Mouse (Mus musculus): ENCODE measurements around the gene Parn. TPM values are rescaled to one million over a fixed set of nuclear protein-coding genes. Genes with fewer than 3 reads are reported as not detected.

Gene Parn
- 29.1 and 35.1 TPM in 2 replicates for polyA plus RNA-seq (2014; fragmentation: Nextera tagmentation; extraction: Ambion mirVana)

DNA sequence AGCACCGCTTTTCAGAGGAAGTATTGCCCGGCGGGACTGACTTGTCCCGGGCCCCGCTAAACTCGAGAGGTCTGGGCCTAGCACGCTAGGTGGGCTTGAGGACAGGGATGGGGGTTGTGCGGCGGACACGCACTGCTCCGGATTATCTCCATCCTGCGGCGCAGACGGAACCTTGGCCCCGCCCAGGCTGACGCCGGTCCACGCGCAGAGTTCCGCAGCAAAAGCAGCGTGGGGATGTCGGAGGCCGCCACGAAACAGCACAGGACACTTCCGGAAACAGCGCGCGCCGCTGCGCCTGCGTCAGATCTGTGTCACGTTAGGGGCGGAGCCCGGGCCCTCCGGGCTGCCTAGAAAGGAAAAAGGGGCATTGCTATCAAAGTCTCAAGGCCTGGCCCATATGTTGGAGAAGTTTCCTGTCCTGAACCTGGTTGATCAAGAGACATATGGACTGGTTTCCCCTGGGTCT lies at the start of gene Parn:
Parn (minus strand) TSS at position 293 of the 466 bp plus-strand sequence.
- peak within 1 kb of the TSS; percentile 67 for H3K4me3 ChIP-seq (ENCODE audit: low read depth, low read length)
- WGBS, result under 1% methylated on average over 32 of the region's 35 CpGs
- peak within 1 kb of the TSS; percentile 78 for H3K9ac ChIP-seq (replicated peaks; ENCODE audit: low read depth, low read length)
- no peaks in the 10 kb centered on the region; the same call in 1 of the 2 replicates for H3K36me3 ChIP-seq (ENCODE audit: control insufficient read depth, insufficient read depth, low read length)
- no peaks in the 10 kb centered on the region for H3K9me3 ChIP-seq (ENCODE audit: control insufficient read depth, low read length)
- peak within 1 kb of the TSS; percentile 87 for H3K4me2 ChIP-seq (ENCODE audit: low read depth, low read length)
- ATAC-seq (ENCODE audit: low read depth), result peak; percentile 94
- no peaks in the 10 kb centered on the region for H3K27me3 ChIP-seq (ENCODE audit: control insufficient read depth, insufficient read depth, low read length)
- peak within 1 kb of the TSS; percentile 76 for H3K27ac ChIP-seq (ENCODE audit: low read depth, low read length)
- peaks cover 12% of the 10 kb centered on the region for H3K4me1 ChIP-seq (ENCODE audit: control insufficient read depth, insufficient read depth, low read length)

DNA sequence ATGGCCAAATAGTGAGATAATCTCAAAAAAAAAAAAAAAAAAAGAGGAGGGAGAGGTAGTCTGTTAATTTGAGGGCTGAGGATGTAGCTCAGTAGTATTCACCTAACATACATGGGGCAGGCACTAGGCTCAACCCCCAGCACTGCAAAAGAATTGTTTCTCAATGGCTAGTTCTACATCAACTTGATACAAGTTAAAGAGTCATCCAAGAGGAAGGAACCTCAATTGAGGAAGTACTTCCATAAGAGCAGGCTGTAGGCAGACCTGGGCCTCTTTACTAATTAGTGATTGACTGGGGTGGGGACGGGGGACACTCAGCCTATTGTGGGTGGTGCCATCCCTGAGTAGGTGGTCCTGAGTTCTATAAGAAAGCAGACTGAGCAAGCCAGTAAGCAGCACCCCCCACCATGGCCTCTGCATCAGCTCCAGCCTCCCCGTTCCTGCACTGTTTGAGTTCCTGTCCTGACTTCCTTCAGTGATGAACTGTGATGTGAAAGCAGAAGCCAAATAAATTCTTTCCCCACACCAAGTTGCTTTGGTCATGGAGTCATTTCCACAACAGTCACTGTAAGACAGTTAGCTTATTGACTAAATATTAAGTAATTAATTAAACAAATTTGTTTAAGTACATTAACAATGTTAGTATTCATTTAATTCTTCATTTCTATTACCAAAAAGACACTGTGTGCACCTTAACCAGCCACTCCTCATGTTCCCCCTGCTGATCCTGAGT lies 49.0 kb upstream of the Parn start:
- no peak overlapping the region for H3K4me2 ChIP-seq (ENCODE audit: low read depth, low read length)
- H3K27me3 ChIP-seq (ENCODE audit: control insufficient read depth, insufficient read depth, low read length), result no peaks in the 10 kb centered on the region
- no peak overlapping the region for H3K9ac ChIP-seq (replicated peaks; ENCODE audit: low read depth, low read length)
- no peaks in the 10 kb centered on the region for H3K36me3 ChIP-seq (ENCODE audit: control insufficient read depth, insufficient read depth, low read length)
- H3K4me3 ChIP-seq (ENCODE audit: low read depth, low read length), result no peak overlapping the region
- 87% methylated on average over 2 of the region's 2 CpGs for WGBS
- no peak overlapping the region for H3K27ac ChIP-seq (ENCODE audit: low read depth, low read length)
- no peaks in the 10 kb centered on the region for H3K4me1 ChIP-seq (ENCODE audit: control insufficient read depth, insufficient read depth, low read length)
- no peak for ATAC-seq (ENCODE audit: low read depth)
- no peaks in the 10 kb centered on the region for H3K9me3 ChIP-seq (ENCODE audit: control insufficient read depth, low read length)

DNA sequence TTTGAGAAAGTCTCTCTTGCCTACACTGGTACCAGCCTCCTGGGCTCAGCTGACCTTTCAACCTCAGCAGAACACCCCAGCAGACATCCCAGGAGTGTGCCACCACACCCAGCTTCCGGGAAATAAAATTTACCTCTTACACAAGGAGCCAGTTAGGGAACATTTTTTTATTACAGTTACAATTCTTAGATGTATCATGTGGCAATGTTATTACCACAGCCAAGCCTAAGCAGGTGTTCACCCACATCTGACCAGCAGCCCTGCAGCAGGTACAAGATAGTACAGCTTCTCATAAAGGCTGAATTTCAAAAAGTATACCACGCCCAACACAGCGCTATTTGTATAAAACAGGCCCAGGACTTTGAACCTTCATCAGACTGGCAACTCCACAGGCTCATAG lies 46.9 kb upstream of the Parn start:
- Histone ChIP-seq H3K4me2 (ENCODE audit: low read depth, low read length) (no peak overlapping the region), H3K36me3 (ENCODE audit: control insufficient read depth, insufficient read depth, low read length) (no peaks in the 10 kb centered on the region), H3K27ac (ENCODE audit: low read depth, low read length) (no peak overlapping the region), H3K9me3 (ENCODE audit: control insufficient read depth, low read length) (no peaks in the 10 kb centered on the region), H3K4me1 (ENCODE audit: control insufficient read depth, insufficient read depth, low read length) (no peaks in the 10 kb centered on the region), H3K27me3 (ENCODE audit: control insufficient read depth, insufficient read depth, low read length) (no peaks in the 10 kb centered on the region), H3K9ac (replicated peaks; ENCODE audit: low read depth, low read length) (no peak overlapping the region), H3K4me3 (ENCODE audit: low read depth, low read length) (no peak overlapping the region)
- no peak for ATAC-seq (ENCODE audit: low read depth)
- 90% methylated on average over 3 of the region's 3 CpGs for WGBS

DNA sequence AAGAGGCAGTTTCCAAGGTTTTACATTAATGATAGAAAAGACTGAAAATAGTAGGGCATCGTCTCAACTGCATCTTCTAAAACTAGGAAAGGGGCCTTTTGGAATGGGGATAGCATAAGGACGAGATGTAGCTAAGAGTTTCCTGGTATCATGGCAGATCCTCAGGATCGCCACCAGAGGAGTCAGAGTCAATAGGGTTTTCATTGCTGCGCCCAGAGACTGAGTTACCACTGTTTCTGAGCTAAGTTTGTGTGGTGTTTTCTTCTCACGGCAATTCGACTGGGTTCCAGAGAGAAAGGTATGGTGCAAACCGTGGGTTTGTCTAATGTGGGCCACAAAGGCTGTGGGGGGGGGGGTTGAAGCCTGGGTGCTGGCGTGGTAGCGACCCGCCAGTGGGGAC lies 36.7 kb upstream of the Parn start:
- H3K4me1 ChIP-seq (ENCODE audit: control insufficient read depth, insufficient read depth, low read length), result no peaks in the 10 kb centered on the region
- H3K4me2 ChIP-seq (ENCODE audit: low read depth, low read length), result no peak overlapping the region
- H3K36me3 ChIP-seq (ENCODE audit: control insufficient read depth, insufficient read depth, low read length), result peaks cover 31% of the 10 kb centered on the region; the same call in 1 of the 2 replicates
- H3K27ac ChIP-seq (ENCODE audit: low read depth, low read length), result no peak overlapping the region
- H3K9ac ChIP-seq (replicated peaks; ENCODE audit: low read depth, low read length), result no peak overlapping the region
- ATAC-seq (ENCODE audit: low read depth), result no peak
- H3K4me3 ChIP-seq (ENCODE audit: low read depth, low read length), result no peak overlapping the region
- WGBS, result 97% methylated on average over 10 of the region's 10 CpGs
- no peaks in the 10 kb centered on the region for H3K27me3 ChIP-seq (ENCODE audit: control insufficient read depth, insufficient read depth, low read length)
- H3K9me3 ChIP-seq (ENCODE audit: control insufficient read depth, low read length), result no peaks in the 10 kb centered on the region

DNA sequence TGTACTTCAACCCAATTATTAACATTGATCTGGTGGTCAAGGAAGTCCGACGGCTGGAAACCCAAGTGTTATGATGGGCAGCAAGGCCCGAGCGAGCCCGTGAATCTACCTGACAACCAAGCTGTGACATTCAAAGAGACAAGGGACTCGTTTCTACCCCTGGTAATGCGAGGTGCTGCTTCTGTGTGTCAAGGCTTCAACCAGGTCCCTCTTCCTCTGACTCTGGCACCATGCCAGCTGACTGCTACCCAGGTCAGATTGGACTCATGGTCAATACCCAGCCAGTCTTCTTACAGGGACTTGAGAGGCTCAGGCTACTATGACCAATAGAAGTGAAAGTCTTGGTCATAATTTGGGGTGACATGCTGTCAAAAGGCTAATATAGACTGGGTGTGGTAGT lies 34.2 kb upstream of the Parn start:
- H3K9ac ChIP-seq (replicated peaks; ENCODE audit: low read depth, low read length), result no peak overlapping the region
- no peaks in the 10 kb centered on the region for H3K4me1 ChIP-seq (ENCODE audit: control insufficient read depth, insufficient read depth, low read length)
- H3K36me3 ChIP-seq (ENCODE audit: control insufficient read depth, insufficient read depth, low read length), result peaks cover 51% of the 10 kb centered on the region; the same call in 1 of the 2 replicates
- no peak for ATAC-seq (ENCODE audit: low read depth)
- no peaks in the 10 kb centered on the region for H3K27me3 ChIP-seq (ENCODE audit: control insufficient read depth, insufficient read depth, low read length)
- H3K9me3 ChIP-seq (ENCODE audit: control insufficient read depth, low read length), result no peaks in the 10 kb centered on the region
- H3K4me3 ChIP-seq (ENCODE audit: low read depth, low read length), result no peak overlapping the region
- H3K27ac ChIP-seq (ENCODE audit: low read depth, low read length), result no peak overlapping the region
- 94% methylated on average over 7 of the region's 7 CpGs for WGBS
- H3K4me2 ChIP-seq (ENCODE audit: low read depth, low read length), result no peak overlapping the region

DNA sequence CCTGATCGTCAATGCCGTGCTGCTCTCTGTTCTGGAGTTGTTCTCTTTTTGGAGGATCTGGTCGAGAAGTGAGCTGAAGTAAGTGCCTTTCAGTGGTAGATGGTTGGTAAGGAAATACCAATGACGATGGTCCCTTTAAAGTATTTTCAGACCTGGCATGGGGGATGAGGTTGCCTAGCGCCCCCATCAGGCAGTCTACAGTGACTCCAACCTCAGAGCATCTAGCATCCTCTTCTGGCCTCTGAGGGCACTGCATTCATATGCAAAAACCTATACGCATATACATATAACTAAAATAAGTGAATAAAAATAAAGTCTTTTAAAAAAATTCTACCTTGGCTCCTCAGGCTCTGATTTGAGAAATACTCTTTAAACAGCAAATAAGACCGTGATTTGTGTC lies 31.0 kb upstream of the Parn start:
- no peak for ATAC-seq (ENCODE audit: low read depth)
- H3K4me3 ChIP-seq (ENCODE audit: low read depth, low read length), result no peak overlapping the region
- no peak overlapping the region for H3K27ac ChIP-seq (ENCODE audit: low read depth, low read length)
- H3K4me1 ChIP-seq (ENCODE audit: control insufficient read depth, insufficient read depth, low read length), result no peaks in the 10 kb centered on the region
- no peak overlapping the region for H3K9ac ChIP-seq (replicated peaks; ENCODE audit: low read depth, low read length)
- WGBS, result 88% methylated on average over 7 of the region's 7 CpGs
- H3K27me3 ChIP-seq (ENCODE audit: control insufficient read depth, insufficient read depth, low read length), result no peaks in the 10 kb centered on the region
- no peaks in the 10 kb centered on the region for H3K9me3 ChIP-seq (ENCODE audit: control insufficient read depth, low read length)
- no peak overlapping the region for H3K4me2 ChIP-seq (ENCODE audit: low read depth, low read length)
- peaks cover 54% of the 10 kb centered on the region; the same call in 1 of the 2 replicates for H3K36me3 ChIP-seq (ENCODE audit: control insufficient read depth, insufficient read depth, low read length)

DNA sequence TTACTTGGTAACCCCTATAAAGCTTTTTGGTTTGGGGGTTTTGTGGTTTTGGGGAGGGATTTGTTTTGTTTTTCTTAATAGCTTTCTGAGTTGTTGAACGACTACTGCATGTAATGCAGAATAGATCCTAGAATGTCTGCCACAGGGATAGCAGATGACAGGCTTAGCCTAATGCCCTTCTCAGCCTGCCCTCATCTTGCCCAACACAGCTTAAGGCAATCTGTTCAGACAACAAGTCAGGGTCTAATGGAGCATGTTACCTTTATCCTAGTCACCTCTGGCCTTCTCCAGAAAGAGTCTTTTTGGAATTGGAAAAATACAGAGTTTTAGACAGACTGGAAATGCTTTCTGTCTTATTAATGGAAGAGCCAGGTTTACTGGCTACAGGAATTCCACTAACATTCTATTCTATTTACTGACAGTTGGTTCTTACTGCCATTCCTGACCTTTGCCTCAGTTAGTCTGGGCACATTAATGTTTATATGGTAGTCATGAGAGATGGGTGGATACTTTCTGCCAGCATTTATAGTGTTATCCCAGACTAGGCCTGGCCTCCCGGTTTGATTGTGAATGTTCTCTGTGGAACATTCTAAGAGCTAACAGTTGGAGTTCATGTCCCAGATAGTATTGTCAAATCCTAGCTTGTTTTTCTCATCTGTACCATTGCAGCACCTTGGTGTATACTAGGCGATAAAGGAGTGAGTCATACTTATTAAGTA lies 10.8 kb upstream of the Parn start:
- Histone ChIP-seq H3K4me2 (ENCODE audit: low read depth, low read length) (no peak overlapping the region), H3K27me3 (ENCODE audit: control insufficient read depth, insufficient read depth, low read length) (no peaks in the 10 kb centered on the region), H3K9ac (replicated peaks; ENCODE audit: low read depth, low read length) (no peak overlapping the region), H3K4me3 (ENCODE audit: low read depth, low read length) (no peak overlapping the region), H3K4me1 (ENCODE audit: control insufficient read depth, insufficient read depth, low read length) (no peaks in the 10 kb centered on the region), H3K9me3 (ENCODE audit: control insufficient read depth, low read length) (no peaks in the 10 kb centered on the region), H3K36me3 (ENCODE audit: control insufficient read depth, insufficient read depth, low read length) (peaks cover 7% of the 10 kb centered on the region; the same call in 1 of the 2 replicates), H3K27ac (ENCODE audit: low read depth, low read length) (no peak overlapping the region)
- 91% methylated on average over 3 of the region's 3 CpGs for WGBS
- no peak for ATAC-seq (ENCODE audit: low read depth)

DNA sequence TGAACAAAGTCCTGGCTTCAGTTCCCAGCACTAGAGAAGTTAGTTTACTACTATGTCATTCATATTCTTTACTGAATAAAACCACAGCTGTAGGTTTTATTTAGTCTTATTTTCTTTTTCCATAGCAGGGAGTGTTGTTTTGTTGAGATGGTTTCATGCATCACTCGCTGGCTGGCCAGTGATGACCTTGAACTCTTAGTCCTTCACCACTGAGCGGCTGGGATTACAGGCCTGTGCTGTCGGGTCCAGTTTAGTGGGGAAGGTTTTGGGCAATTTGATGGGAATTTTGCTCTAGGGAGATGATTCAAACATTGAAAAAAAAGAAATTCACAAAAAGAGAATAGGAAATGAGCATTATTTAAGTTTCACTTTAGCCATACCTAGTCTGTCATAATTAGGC lies 6.5 kb upstream of the Parn start:
- Histone ChIP-seq H3K4me3 (ENCODE audit: low read depth, low read length) (no peak overlapping the region), H3K9ac (replicated peaks; ENCODE audit: low read depth, low read length) (no peak overlapping the region), H3K36me3 (ENCODE audit: control insufficient read depth, insufficient read depth, low read length) (peaks cover 7% of the 10 kb centered on the region; the same call in 1 of the 2 replicates), H3K27ac (ENCODE audit: low read depth, low read length) (no peak overlapping the region), H3K4me2 (ENCODE audit: low read depth, low read length) (no peak overlapping the region), H3K4me1 (ENCODE audit: control insufficient read depth, insufficient read depth, low read length) (peaks cover 12% of the 10 kb centered on the region), H3K9me3 (ENCODE audit: control insufficient read depth, low read length) (no peaks in the 10 kb centered on the region), H3K27me3 (ENCODE audit: control insufficient read depth, insufficient read depth, low read length) (no peaks in the 10 kb centered on the region)
- WGBS, result 95% methylated on average over 3 of the region's 3 CpGs
- no peak for ATAC-seq (ENCODE audit: low read depth)

DNA sequence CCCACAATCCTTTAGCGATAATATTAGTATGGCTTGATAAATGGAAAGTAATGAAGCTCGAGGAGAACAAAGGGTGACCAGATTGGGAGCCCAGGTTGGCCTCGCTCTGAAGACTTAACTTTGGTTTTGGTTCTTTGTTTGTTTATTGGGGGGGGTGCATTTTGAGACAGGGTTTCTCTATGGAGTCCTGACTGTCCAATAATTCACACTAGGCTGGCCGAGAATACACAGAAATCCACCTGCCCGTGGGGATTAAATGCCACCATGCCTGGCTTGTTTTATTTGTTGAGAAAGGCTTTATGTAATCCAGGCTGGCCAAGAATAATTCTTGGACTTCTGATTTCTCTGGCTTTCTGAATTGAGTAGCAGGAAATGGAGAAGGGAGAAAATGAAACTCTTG lies 5.1 kb upstream of the Parn start:
- ATAC-seq (ENCODE audit: low read depth), result no peak
- no peak overlapping the region for H3K9ac ChIP-seq (replicated peaks; ENCODE audit: low read depth, low read length)

More for the DNA sequence above, 5.1 kb upstream of the Parn start:
- peak overlapping the region; percentile 89; the same call in 1 of the 2 replicates for H3K4me3 ChIP-seq (ENCODE audit: low read depth, low read length)
- H3K27ac ChIP-seq (ENCODE audit: low read depth, low read length), result no peak overlapping the region
- peak overlapping the region; percentile 88; the same call in 1 of the 2 replicates for H3K4me2 ChIP-seq (ENCODE audit: low read depth, low read length)
- 81% methylated on average over 5 of the region's 5 CpGs for WGBS
- H3K27me3 ChIP-seq (ENCODE audit: control insufficient read depth, insufficient read depth, low read length), result no peaks in the 10 kb centered on the region
- H3K4me1 ChIP-seq (ENCODE audit: control insufficient read depth, insufficient read depth, low read length), result peaks cover 12% of the 10 kb centered on the region
- no peaks in the 10 kb centered on the region for H3K9me3 ChIP-seq (ENCODE audit: control insufficient read depth, low read length)
- peaks cover 7% of the 10 kb centered on the region; the same call in 1 of the 2 replicates for H3K36me3 ChIP-seq (ENCODE audit: control insufficient read depth, insufficient read depth, low read length)
